In genomic region chr11:43203580-43203979, GRCm38 (mm10) we compare ENCODE assay signal across 20 mouse cellular contexts. TPM values are rescaled to one million over a fixed set of nuclear protein-coding genes. Genes with fewer than 3 reads are reported as not detected.
DNase-seq lines count a peak whose midpoint lies in the region; ATAC-seq and TF ChIP-seq lines count a peak whose summit lies in the region.
"Had no signal": no experiment of that assay in that cellular context is flagged by ENCODE, and none has a peak within 500 bp of the region (broad histone marks: within the 10 kb centered on the region; RNA-seq: fewer than 3 reads in every experiment).

No protein-coding gene starts in this region.

- 35% methylated on average over 3 of the region's 3 CpGs for WGBS in forebrain, embryonic 13.5 days
- WGBS in forebrain, embryonic 11.5 days: 69% methylated on average over 3 of the region's 3 CpGs
- 62% methylated on average over 3 of the region's 3 CpGs for WGBS in midbrain, postnatal 0 days
- 86% methylated on average over 3 of the region's 3 CpGs for WGBS in midbrain, embryonic 11.5 days
- whole genome bisulfite sequencing in heart, embryonic 10.5 days: 82% methylated on average over 3 of the region's 3 CpGs

- H3K4me1 ChIP-seq in forebrain, embryonic 13.5 days: 0 out of 2 replicates have a peak, but pooled peaks cover 6% of the 10 kb centered on the region
- no peaks in the 10 kb centered on the region for H3K4me1 ChIP-seq in forebrain, embryonic 11.5 days (replicated peaks; ENCODE audit: control insufficient read depth, insufficient read depth, low read length)
- no peaks in the 10 kb centered on the region for H3K4me1 ChIP-seq in midbrain, postnatal 0 days (ENCODE audit: insufficient read depth, low read length)
- H3K4me1 ChIP-seq in midbrain, embryonic 11.5 days (ENCODE audit: control insufficient read depth, insufficient read depth, low read length): no peaks in the 10 kb centered on the region
- no peaks in the 10 kb centered on the region for H3K4me1 ChIP-seq in heart, embryonic 10.5 days
- H3K4me1 ChIP-seq: embryonic facial prominence, embryonic 12.5 days; heart, embryonic 13.5 days; midbrain, embryonic 10.5 days had no signal

- no peaks in the 10 kb centered on the region for H3K36me3 ChIP-seq in forebrain, embryonic 13.5 days (ENCODE audit: poor library complexity, severe bottlenecking)
- H3K36me3 ChIP-seq in forebrain, embryonic 11.5 days (ENCODE audit: control insufficient read depth, insufficient read depth, low read length): no peaks in the 10 kb centered on the region
- H3K36me3 ChIP-seq in midbrain, postnatal 0 days (ENCODE audit: insufficient read depth, low read length): no peaks in the 10 kb centered on the region
- no peaks in the 10 kb centered on the region for H3K36me3 ChIP-seq in midbrain, embryonic 11.5 days (ENCODE audit: control insufficient read depth, insufficient read depth, low read length)
- H3K36me3 ChIP-seq in heart, embryonic 10.5 days: no peaks in the 10 kb centered on the region
- H3K36me3 ChIP-seq: embryonic facial prominence, embryonic 12.5 days; heart, embryonic 13.5 days; midbrain, embryonic 10.5 days had no signal

- no peak for DNase-seq in forebrain, embryonic 11.5 days (ENCODE audit: low spot score)
- peak; percentile 32 for DNase-seq in midbrain, postnatal 0 days (ENCODE audit: low spot score)
- DNase-seq in midbrain, embryonic 11.5 days (ENCODE audit: low spot score, missing footprints): no peak
- DNase-seq in brain, embryonic 14.5 days (ENCODE audit: low read depth): peak; percentile 83
- DNase-seq in embryo, embryonic 9.5 days (ENCODE audit: extremely low spot score): no peak
- DNase-seq in heart, embryonic 10.5 days (ENCODE audit: low spot score): no peak
- DNase-seq: cerebellum, adult 9-11 months; heart, postnatal 36 days; kidney, adult 9 months; kidney, postnatal 4 days; lung, adult 18-20 months; lung, postnatal 4 days had no signal

- no peaks in the 10 kb centered on the region for H3K9me3 ChIP-seq in forebrain, embryonic 13.5 days (replicated peaks)
- no peaks in the 10 kb centered on the region for H3K9me3 ChIP-seq in forebrain, embryonic 11.5 days (ENCODE audit: control insufficient read depth, low read length)
- no peaks in the 10 kb centered on the region for H3K9me3 ChIP-seq in midbrain, postnatal 0 days (ENCODE audit: low read length)
- no peaks in the 10 kb centered on the region for H3K9me3 ChIP-seq in midbrain, embryonic 11.5 days (ENCODE audit: control insufficient read depth, low read length)
- H3K9me3 ChIP-seq in heart, embryonic 10.5 days: no peaks in the 10 kb centered on the region
- H3K9me3 ChIP-seq: embryonic facial prominence, embryonic 12.5 days; heart, embryonic 13.5 days; midbrain, embryonic 10.5 days had no signal

- no peak overlapping the region for H3K4me2 ChIP-seq in forebrain, embryonic 13.5 days
- H3K4me2 ChIP-seq in forebrain, embryonic 11.5 days (ENCODE audit: low read depth, low read length, severe bottlenecking): no peak overlapping the region
- no peak overlapping the region for H3K4me2 ChIP-seq in midbrain, postnatal 0 days (ENCODE audit: low read depth, low read length, poor library complexity, severe bottlenecking)
- H3K4me2 ChIP-seq in midbrain, embryonic 11.5 days: no peak overlapping the region
- H3K4me2 ChIP-seq: embryonic facial prominence, embryonic 12.5 days; heart, embryonic 13.5 days had no signal

- H3K9ac ChIP-seq in forebrain, embryonic 13.5 days: no peak overlapping the region
- H3K9ac ChIP-seq in forebrain, embryonic 11.5 days (ENCODE audit: low read length): no peak overlapping the region
- no peak overlapping the region for H3K9ac ChIP-seq in midbrain, postnatal 0 days (replicated peaks; ENCODE audit: low read length, poor library complexity, severe bottlenecking)
- no peak overlapping the region for H3K9ac ChIP-seq in midbrain, embryonic 11.5 days (ENCODE audit: low read length)
- H3K9ac ChIP-seq: embryonic facial prominence, embryonic 12.5 days; heart, embryonic 13.5 days had no signal

- peaks cover 37% of the 10 kb centered on the region for H3K27me3 ChIP-seq in forebrain, embryonic 13.5 days
- H3K27me3 ChIP-seq in forebrain, embryonic 11.5 days (ENCODE audit: control insufficient read depth, insufficient read depth, low read length): no peaks in the 10 kb centered on the region
- H3K27me3 ChIP-seq in midbrain, postnatal 0 days (ENCODE audit: insufficient read depth, low read length): no peaks in the 10 kb centered on the region
- H3K27me3 ChIP-seq in midbrain, embryonic 11.5 days (ENCODE audit: control insufficient read depth, insufficient read depth, low read length): no peaks in the 10 kb centered on the region
- no peaks in the 10 kb centered on the region for H3K27me3 ChIP-seq in heart, embryonic 10.5 days (ENCODE audit: insufficient read depth, poor library complexity, severe bottlenecking)
- H3K27me3 ChIP-seq: embryonic facial prominence, embryonic 12.5 days; heart, embryonic 13.5 days had no signal

- ATAC-seq in forebrain, embryonic 13.5 days: peak; percentile 74
- no peak for ATAC-seq in forebrain, embryonic 11.5 days (replicated peaks; ENCODE audit: low FRiP score)
- ATAC-seq in midbrain, postnatal 0 days (ENCODE audit: low FRiP score): no peak
- no peak for ATAC-seq in midbrain, embryonic 11.5 days (ENCODE audit: low FRiP score)

- no peak for TF ChIP-seq CTCF in midbrain, postnatal 0 days (IDR thresholded peaks at IDR 0.05)
- TF ChIP-seq CTCF in brain, embryonic 14.5 days (IDR thresholded peaks at IDR 0.05; ENCODE audit: borderline replicate concordance, extremely low read depth, insufficient read depth, insufficient read length): no peak

- H3K4me3 ChIP-seq in forebrain, embryonic 13.5 days: no peak overlapping the region
- H3K4me3 ChIP-seq in forebrain, embryonic 11.5 days (ENCODE audit: low read depth, low read length): no peak overlapping the region
- H3K4me3 ChIP-seq in midbrain, postnatal 0 days (ENCODE audit: low read depth, low read length): no peak overlapping the region
- H3K4me3 ChIP-seq in midbrain, embryonic 11.5 days (ENCODE audit: low read depth, low read length): no peak overlapping the region
- H3K4me3 ChIP-seq in heart, embryonic 10.5 days: no peak overlapping the region
- H3K4me3 ChIP-seq: embryonic facial prominence, embryonic 12.5 days; heart, embryonic 13.5 days; midbrain, embryonic 10.5 days; myocyte had no signal

- no peak overlapping the region for H3K27ac ChIP-seq in forebrain, embryonic 13.5 days
- H3K27ac ChIP-seq in forebrain, embryonic 11.5 days (ENCODE audit: low read depth, low read length): no peak overlapping the region
- no peak overlapping the region for H3K27ac ChIP-seq in midbrain, postnatal 0 days (ENCODE audit: low read depth, low read length)
- H3K27ac ChIP-seq in midbrain, embryonic 11.5 days (ENCODE audit: low read depth, low read length): no peak overlapping the region
- H3K27ac ChIP-seq in heart, embryonic 10.5 days: no peak overlapping the region
- H3K27ac ChIP-seq: embryonic facial prominence, embryonic 12.5 days; heart, embryonic 13.5 days; midbrain, embryonic 10.5 days had no signal

- TF ChIP-seq POLR2A in brain, embryonic 14.5 days (IDR thresholded peaks at IDR 0.05; ENCODE audit: borderline replicate concordance, extremely low read depth, insufficient read depth, insufficient read length, poor library complexity, severe bottlenecking): no peak

RNA-seq across cellular contexts. Expression of gene Atp10b, which starts 53.9 kb away (rescaled TPM):
- polyA plus RNA-seq in forebrain, embryonic 13.5 days (2015; fragmentation: Nextera tagmentation; extraction: Ambion mirVana): 0.06 and 0.13 TPM in 2 replicates
- 0.25 and 0.29 TPM in 2 replicates for polyA plus RNA-seq in forebrain, embryonic 11.5 days (2014; fragmentation: Nextera tagmentation; extraction: Ambion mirVana)
- 1.4 and 1.8 TPM in 2 replicates for total RNA-seq in midbrain, postnatal 0 days (2014; rRNA removed)
- 0.32 and 0.33 TPM in 2 replicates for polyA plus RNA-seq in midbrain, postnatal 0 days (2015; fragmentation: Nextera tagmentation; extraction: Ambion mirVana)
- polyA plus RNA-seq in midbrain, embryonic 11.5 days (2014; fragmentation: Nextera tagmentation; extraction: Ambion mirVana): 0.11 and 0.15 TPM in 2 replicates
- 0.23 and 0.52 TPM in 2 replicates for polyA plus RNA-seq in brain, embryonic 14.5 days (2012; rRNA removed)
- 0.04 TPM in 1 of 2 replicates, not detected in the other for polyA plus RNA-seq in heart, embryonic 10.5 days (2016; fragmentation: Nextera tagmentation; extraction: Ambion mirVana)
- total RNA-seq: ES-E14; heart, postnatal 36 days; liver, adult 2 months had no signal
- polyA plus RNA-seq: liver, adult 2 months; spleen, adult 2 months had no signal

Comparison
In these comparisons a context has a peak if more than half of its experiments do, and no peak if none do; other contexts are left out.
1. DNase-seq: peak in midbrain, postnatal 0 days (single experiment) and brain, embryonic 14.5 days (single experiment); none in forebrain, embryonic 11.5 days (single experiment), midbrain, embryonic 11.5 days (single experiment), embryo, embryonic 9.5 days (single experiment) and heart, embryonic 10.5 days (single experiment).